Mouse (Mus musculus) liver, embryonic 14.5 days (tissue): ENCODE measurements at regions not wholly inside any gene's neighbourhood (a gene's known extent, or its start where the extent isn't known, plus 50 kb on each side); places are given as distances from the start of the nearest gene placed in this dataset.

Experiments
- CTCF ChIP-seq: IDR thresholded peaks from 2 replicates; pipeline ENCODE4 v1.5.1; 2016; ENCODE audit warnings: antibody characterized with exemption, low read depth, control low read depth
- EP300 ChIP-seq: IDR thresholded peaks from 2 replicates; pipeline ENCODE4 v1.6.1; 2016; ENCODE audit warnings: antibody characterized with exemption, low read depth

DNA sequence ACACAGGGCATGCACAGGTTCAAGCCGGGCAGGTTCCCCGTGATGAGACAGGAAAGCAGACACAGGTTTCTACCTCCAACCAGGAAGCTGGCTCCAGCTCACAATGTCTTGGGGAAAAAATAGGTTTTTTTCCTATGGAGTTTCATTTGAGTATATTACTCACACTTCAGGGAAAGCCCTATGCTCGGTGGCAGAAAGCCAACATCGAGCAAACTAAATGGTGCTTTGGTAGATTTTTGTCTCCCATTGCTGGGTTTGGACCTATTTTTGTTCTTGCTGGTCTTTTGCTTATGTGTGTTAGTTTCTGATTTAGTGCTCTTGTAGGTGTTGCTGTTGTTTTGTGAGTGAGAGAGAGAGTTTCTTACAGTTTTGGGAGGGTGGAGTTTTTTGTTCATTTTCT lies 160.9 kb downstream of the Rps12 start:
- TF ChIP-seq CTCF (no peak), EP300 (no peak)
